Mouse (Mus musculus) erythroblast, adult 5-6 weeks (primary cell): ENCODE measurements around the gene Cd300a. TPM values are rescaled to one million over a fixed set of nuclear protein-coding genes. Genes with fewer than 3 reads are reported as not detected.

Source experiments
- ATAC-seq: replicated peaks from 2 replicates; pipeline ENCODE4 v1.8.0; 2016; ENCODE audit warnings: moderate number of reproducible peaks, mild to moderate bottlenecking, moderate TSS enrichment, inconsistent platforms; ENCODE audit not compliant: poor library complexity, low FRiP score, severe bottlenecking
- total RNA-seq, 2 experiments: library from RNA; stranded (forward) in 1 of 2; stranded (reverse) in 1 of 2; fragments of 150-400 nt in 1 of 2; fragments of 200-764, 138-1000 nt in 1 of 2; gene quantifications; 2 replicates each; pipeline versions ENCODE4 v1.2.3 to v1.2.4; 2015 to 2017; ENCODE audit warnings: low replicate concordance in 2 of 2

Cd300a gene
- total RNA-seq (2015; ENCODE audit: low replicate concordance) (3.8 and 4.8 TPM in 2 replicates), total RNA-seq (2017; ENCODE audit: low replicate concordance) (3.7 and 7.1 TPM in 2 replicates)

- no peak for ATAC-seq
Measured at GRCm38 (mm10) chr11:114889991-114890518, at the start of gene Cd300a. Cd300a (plus strand) TSS chr11:114890041.

- ATAC-seq: no peak
Measured at GRCm38 (mm10) chr11:114843818-114844463, 45.9 kb upstream of the Cd300a start.

- no peak for ATAC-seq
Measured at GRCm38 (mm10) chr11:114844464-114845220, 45.2 kb upstream of the Cd300a start.

GRCm38 (mm10) chr11:114846336-114846735 is 43.5 kb upstream of the Cd300a start:
- no peak for ATAC-seq

- no peak for ATAC-seq
Measured at GRCm38 (mm10) chr11:114847008-114847407, 42.8 kb upstream of the Cd300a start.

GRCm38 (mm10) chr11:114849572-114849971 is 40.3 kb upstream of the Cd300a start:
- ATAC-seq: no peak

- ATAC-seq: no peak
Measured at GRCm38 (mm10) chr11:114850066-114850451, 39.8 kb upstream of the Cd300a start.

- no peak for ATAC-seq
Measured at GRCm38 (mm10) chr11:114850452-114851268, 39.2 kb upstream of the Cd300a start, which contains the start of gene Gprc5c. Gprc5c (plus strand) TSS chr11:114851152.

GRCm38 (mm10) chr11:114851269-114851607 is 38.6 kb upstream of the Cd300a start:
- ATAC-seq: no peak

- no peak for ATAC-seq
Measured at GRCm38 (mm10) chr11:114851608-114852310, 38.1 kb upstream of the Cd300a start.

- ATAC-seq: no peak
Measured at GRCm38 (mm10) chr11:114852311-114853173, 37.3 kb upstream of the Cd300a start.

GRCm38 (mm10) chr11:114853174-114853838 is 36.5 kb upstream of the Cd300a start:
- ATAC-seq: no peak

- ATAC-seq: no peak
Measured at GRCm38 (mm10) chr11:114854581-114854980, 35.3 kb upstream of the Cd300a start.

GRCm38 (mm10) chr11:114856125-114856524 is 33.7 kb upstream of the Cd300a start:
- ATAC-seq: no peak

- ATAC-seq: 0 out of 2 replicates have a peak, but pooled peaks have one; percentile 55
Measured at GRCm38 (mm10) chr11:114858641-114859040, 31.2 kb upstream of the Cd300a start.

- ATAC-seq: no peak
Measured at GRCm38 (mm10) chr11:114861057-114861456, 28.8 kb upstream of the Cd300a start.

GRCm38 (mm10) chr11:114862687-114863086 is 27.2 kb upstream of the Cd300a start:
- ATAC-seq: no peak

- no peak for ATAC-seq
Measured at GRCm38 (mm10) chr11:114863918-114864420, 25.9 kb upstream of the Cd300a start.
